Mouse (Mus musculus) kidney, embryonic 16.5 days (tissue): ENCODE measurements around the gene Myo10. TPM values are rescaled to one million over a fixed set of nuclear protein-coding genes. Genes with fewer than 3 reads are reported as not detected.

Experiments used
- ATAC-seq: fragments of 200-750 bp; cut with Nextera tagmentation; 2 replicates; pipeline ENCODE4 v1.8.0; 2017; ENCODE audit warnings: moderate TSS enrichment; ENCODE audit not compliant: low FRiP score, low TSS enrichment
- H3K27ac ChIP-seq: fragments of 300-500 bp; sonication (generic); 2 replicates; pipeline ENCODE4 v1.5.1; 2014; ENCODE audit warnings: low read length
- H3K27me3 ChIP-seq: fragments of 300-500 bp; sonication (generic); 2 replicates; pipeline ENCODE4 v1.6.1; 2014; ENCODE audit warnings: low read length, control low read depth, mixed read lengths; ENCODE audit not compliant: insufficient read depth
- H3K36me3 ChIP-seq: fragments of 300-500 bp; sonication (generic); 2 replicates; pipeline ENCODE4 v1.6.1; 2014; ENCODE audit warnings: low read length, control low read depth, mixed read lengths; ENCODE audit not compliant: insufficient read depth
- H3K4me1 ChIP-seq: fragments of 300-500 bp; sonication (generic); 2 replicates; pipeline ENCODE4 v1.6.1; 2014; ENCODE audit warnings: low read length, control low read depth, mixed read lengths; ENCODE audit not compliant: insufficient read depth
- H3K4me2 ChIP-seq: fragments of 300-500 bp; sonication (generic); replicated peaks from 2 replicates; pipeline ENCODE4 v1.6.1; 2014; ENCODE audit warnings: low read depth, low read length
- H3K4me3 ChIP-seq: fragments of 300-500 bp; sonication (generic); 2 replicates; pipeline ENCODE4 v1.5.1; 2014; ENCODE audit warnings: mild to moderate bottlenecking, low read length
- H3K9ac ChIP-seq: fragments of 300-500 bp; sonication (generic); replicated peaks from 2 replicates; pipeline ENCODE4 v1.6.1; 2014; ENCODE audit warnings: low read length
- H3K9me3 ChIP-seq: fragments of 300-500 bp; sonication (generic); 2 replicates; pipeline ENCODE4 v1.6.1; 2016; ENCODE audit warnings: low read length, control low read depth
- WGBS: fragments of 180-500 bp; shearing (Covaris S2); extraction: QIAGEN DNeasy Blood & Tissue Kit; methylation state at CpG from one replicate; pipeline ENCODE4 v1.1.7; 2014; 5-methylcytosine and 5-hydroxymethylcytosine counted together
- polyA plus RNA-seq: library from polyadenylated mRNA; unstranded; fragments of >200 nt; fragmentation: Nextera tagmentation; extraction: Ambion mirVana; gene quantifications from 2 replicates; pipeline ENCODE4 v1.2.1, GENCODE M21; 2015

The Myo10 gene
- polyA plus RNA-seq, 1 experiment from 2014 or later: 33.2 TPM

DNA sequence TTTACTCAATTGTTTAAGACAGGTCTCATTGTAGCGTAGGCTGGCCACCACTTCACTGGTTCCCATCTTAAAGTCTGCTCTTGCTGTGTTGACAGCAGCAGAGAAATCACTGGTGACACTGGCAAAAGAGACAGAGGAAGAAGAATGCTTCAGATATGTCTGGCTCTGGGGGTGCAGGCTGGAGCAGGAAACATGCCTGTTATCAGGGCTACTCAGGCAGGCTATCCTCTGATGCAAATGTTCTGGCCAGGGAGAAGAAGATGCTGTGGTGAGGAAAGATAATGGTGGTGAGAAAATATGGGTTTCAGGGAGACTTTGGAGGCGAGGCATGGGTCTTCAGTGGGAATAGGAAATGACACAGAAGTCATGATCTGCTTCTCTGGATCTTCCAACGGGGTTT is 13.6 kb upstream of the Myo10 start:
- WGBS: 67% methylated on average over 3 of the region's 3 CpGs
- H3K4me2 ChIP-seq: no peak overlapping the region
- no peak for ATAC-seq

DNA sequence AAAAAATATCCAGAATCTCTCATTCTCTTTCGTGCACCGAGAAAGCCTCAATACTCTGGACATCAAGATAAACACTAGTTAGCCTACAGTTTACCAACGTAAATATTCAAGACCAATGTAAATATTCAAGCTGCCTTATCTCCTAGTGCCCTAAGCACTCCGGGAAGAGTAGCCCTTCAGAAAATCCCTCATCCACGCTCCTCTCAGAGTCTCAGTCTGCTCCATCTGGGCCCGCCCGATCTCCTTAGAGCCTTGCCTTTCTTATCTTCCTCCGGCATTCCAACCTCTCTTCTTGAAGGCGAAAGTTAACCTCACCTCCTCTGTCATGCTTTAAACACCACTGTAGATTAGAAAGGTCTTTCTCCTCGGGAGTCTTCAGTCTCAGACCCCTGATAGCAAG is 13.1 kb upstream of the Myo10 start:
- H3K27ac ChIP-seq: no peak overlapping the region
- no peak overlapping the region for H3K4me3 ChIP-seq
- no peak overlapping the region for H3K9ac ChIP-seq
- no peak overlapping the region for H3K4me2 ChIP-seq
- ATAC-seq: no peak
- WGBS: 76% methylated on average over 10 of the region's 10 CpGs
- H3K36me3 ChIP-seq: no peaks in the 10 kb centered on the region
- H3K9me3 ChIP-seq: no peaks in the 10 kb centered on the region
- peaks cover 4% of the 10 kb centered on the region; the same call in 1 of the 2 replicates for H3K4me1 ChIP-seq
- H3K27me3 ChIP-seq: no peaks in the 10 kb centered on the region

More for the DNA sequence above, 13.6 kb upstream of the Myo10 start:
- Histone ChIP-seq H3K36me3 (no peaks in the 10 kb centered on the region), H3K27me3 (no peaks in the 10 kb centered on the region), H3K9ac (no peak overlapping the region), H3K4me1 (peaks cover 4% of the 10 kb centered on the region; the same call in 1 of the 2 replicates), H3K4me3 (no peak overlapping the region), H3K27ac (no peak overlapping the region), H3K9me3 (peaks cover 3% of the 10 kb centered on the region; the same call in 1 of the 2 replicates)

DNA sequence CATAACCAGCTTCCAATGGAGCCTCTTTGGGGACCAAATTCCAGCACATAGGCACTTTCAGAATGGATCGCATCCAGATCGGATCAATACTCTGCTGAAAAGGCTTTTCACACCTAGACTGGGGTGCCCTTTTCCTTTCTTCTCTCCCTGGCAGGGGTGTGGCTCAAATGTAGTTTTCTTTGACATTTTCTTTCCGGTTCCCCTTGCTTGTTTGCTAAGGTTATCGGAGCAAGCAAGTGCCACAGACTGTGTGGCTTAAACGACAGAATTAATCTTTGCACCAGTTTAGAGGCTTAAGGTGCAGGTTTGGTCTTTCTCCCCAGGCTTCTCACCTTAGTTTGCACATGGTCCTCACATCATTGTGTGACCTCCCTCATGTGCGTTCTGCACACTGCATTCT is 11.1 kb upstream of the Myo10 start:
- H3K4me2 ChIP-seq: no peak overlapping the region
- no peaks in the 10 kb centered on the region for H3K27me3 ChIP-seq
- no peaks in the 10 kb centered on the region for H3K9me3 ChIP-seq
- H3K27ac ChIP-seq: no peak overlapping the region
- H3K9ac ChIP-seq: no peak overlapping the region
- H3K4me1 ChIP-seq: peaks cover 4% of the 10 kb centered on the region; the same call in 1 of the 2 replicates
- ATAC-seq: no peak
- no peak overlapping the region for H3K4me3 ChIP-seq
- WGBS: 75% methylated on average over 6 of the region's 6 CpGs
- H3K36me3 ChIP-seq: no peaks in the 10 kb centered on the region

DNA sequence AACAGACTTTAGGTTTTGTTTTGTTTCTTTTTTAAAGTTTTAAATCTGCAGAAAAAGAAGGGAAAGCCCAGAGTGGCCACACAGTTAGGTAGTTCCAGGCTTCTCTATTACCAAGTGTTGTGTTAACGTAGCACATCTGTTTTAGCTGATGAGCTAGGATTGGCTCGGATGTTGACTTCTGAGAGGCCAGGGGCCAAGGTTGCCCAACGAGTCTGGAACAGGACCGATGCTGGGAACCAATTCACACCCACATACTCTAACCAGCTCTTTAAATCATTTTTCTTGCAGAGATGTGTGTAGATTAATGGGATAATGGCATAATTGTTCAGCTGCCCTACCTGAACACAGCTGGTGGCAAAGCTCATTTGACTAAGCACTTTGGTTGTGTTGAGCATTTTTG is 1.8 kb upstream of the Myo10 start:
- Histone ChIP-seq H3K27me3 (no peaks in the 10 kb centered on the region), H3K4me1 (peaks cover 23% of the 10 kb centered on the region), H3K4me3 (no peak overlapping the region), H3K9me3 (no peaks in the 10 kb centered on the region), H3K36me3 (no peaks in the 10 kb centered on the region), H3K9ac (no peak overlapping the region), H3K4me2 (no peak overlapping the region), H3K27ac (no peak overlapping the region)
- 63% methylated on average over 4 of the region's 4 CpGs for WGBS
- ATAC-seq: no peak

DNA sequence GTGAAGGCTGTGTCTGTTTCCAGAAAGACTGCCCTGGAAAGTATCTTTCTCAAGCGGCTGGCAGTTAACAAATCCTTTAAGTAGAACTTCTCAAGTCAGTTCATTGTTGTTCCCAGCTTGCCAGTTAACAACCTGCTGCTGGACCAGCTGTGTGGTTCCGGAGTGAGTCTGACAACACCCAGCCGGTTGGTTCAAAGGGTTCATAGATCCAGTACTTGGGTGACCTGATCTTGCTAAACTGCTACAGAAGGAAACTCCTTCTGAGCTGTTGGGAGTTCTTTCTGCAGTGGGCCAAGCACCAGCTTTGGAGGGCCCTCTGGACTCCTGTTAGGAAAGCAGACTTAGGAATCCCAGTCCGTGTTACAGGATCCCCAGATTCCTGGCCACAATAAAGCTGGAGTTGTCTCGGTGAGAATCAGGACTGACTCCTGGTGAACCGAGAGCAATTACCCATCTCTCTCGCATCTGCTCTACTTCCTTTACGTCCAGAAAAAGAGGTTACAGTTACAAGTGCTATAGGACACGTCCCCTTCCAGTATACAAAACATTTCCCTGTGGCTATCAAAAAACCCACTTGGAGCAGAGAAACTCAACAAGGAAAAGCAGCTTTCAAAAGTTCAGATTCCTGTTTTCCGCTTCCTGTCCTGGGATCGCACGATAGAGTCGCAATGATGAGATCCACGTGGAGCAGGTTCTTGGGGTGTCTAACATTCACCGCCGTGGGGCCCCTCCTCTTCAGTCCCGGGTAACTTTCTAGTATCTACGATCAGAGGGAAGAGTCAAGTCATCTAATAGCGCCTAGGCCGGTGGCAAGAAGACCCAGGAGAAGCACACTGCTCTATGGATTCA is 750 bp upstream of the Myo10 start:
- peak overlapping the region; percentile 67 for H3K4me2 ChIP-seq
- no peaks in the 10 kb centered on the region for H3K36me3 ChIP-seq
- peak overlapping the region; percentile 55 for H3K9ac ChIP-seq
- ATAC-seq: no peak
- no peaks in the 10 kb centered on the region for H3K9me3 ChIP-seq
- no peaks in the 10 kb centered on the region for H3K27me3 ChIP-seq
- H3K4me3 ChIP-seq: peak overlapping the region; percentile 94
- WGBS: 6% methylated on average over 20 of the region's 20 CpGs
- H3K27ac ChIP-seq: peak overlapping the region; percentile 39
- peaks cover 33% of the 10 kb centered on the region for H3K4me1 ChIP-seq

DNA sequence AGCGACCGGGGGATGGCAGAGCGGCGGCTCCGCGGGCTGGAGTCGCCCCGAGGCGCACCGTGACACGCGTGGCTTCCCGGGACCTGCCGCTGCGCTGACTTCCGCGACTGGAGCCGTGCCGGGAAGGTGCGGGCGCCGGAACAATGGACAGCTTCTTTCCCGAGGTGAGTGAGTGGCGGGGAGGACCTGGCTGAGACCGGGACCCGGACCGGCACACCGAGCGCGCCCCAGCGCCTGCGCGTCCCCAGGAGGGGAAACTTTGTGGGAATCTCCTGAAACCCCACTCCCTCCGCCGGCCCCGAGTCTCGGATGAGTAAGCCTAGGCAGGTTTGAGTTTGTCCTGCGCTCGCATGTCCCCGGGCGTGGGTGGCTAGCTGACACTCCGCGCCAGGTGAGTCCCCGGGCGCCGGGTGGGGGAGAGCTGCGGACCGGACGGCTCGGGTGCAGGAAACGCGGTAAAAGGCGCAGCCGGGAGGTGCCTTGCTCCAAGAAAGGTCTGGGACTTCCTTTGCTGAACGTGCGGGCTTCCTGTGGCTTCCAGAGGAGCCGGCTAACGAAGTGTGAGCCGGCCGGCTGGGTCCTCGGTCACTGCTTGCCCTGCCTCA is 644 bp downstream of the Myo10 start:
- H3K36me3 ChIP-seq: peaks cover 1% of the 10 kb centered on the region
- no peaks in the 10 kb centered on the region for H3K27me3 ChIP-seq
- no peaks in the 10 kb centered on the region for H3K9me3 ChIP-seq
- H3K27ac ChIP-seq: peak overlapping the region; percentile 98
- ATAC-seq: peak; percentile 32
- H3K4me1 ChIP-seq: peaks cover 43% of the 10 kb centered on the region
- peak overlapping the region; percentile 61 for H3K4me2 ChIP-seq
- peak overlapping the region; percentile 94 for H3K4me3 ChIP-seq
- WGBS: under 1% methylated on average over 58 of the region's 61 CpGs
- H3K9ac ChIP-seq: peak overlapping the region; percentile 92

DNA sequence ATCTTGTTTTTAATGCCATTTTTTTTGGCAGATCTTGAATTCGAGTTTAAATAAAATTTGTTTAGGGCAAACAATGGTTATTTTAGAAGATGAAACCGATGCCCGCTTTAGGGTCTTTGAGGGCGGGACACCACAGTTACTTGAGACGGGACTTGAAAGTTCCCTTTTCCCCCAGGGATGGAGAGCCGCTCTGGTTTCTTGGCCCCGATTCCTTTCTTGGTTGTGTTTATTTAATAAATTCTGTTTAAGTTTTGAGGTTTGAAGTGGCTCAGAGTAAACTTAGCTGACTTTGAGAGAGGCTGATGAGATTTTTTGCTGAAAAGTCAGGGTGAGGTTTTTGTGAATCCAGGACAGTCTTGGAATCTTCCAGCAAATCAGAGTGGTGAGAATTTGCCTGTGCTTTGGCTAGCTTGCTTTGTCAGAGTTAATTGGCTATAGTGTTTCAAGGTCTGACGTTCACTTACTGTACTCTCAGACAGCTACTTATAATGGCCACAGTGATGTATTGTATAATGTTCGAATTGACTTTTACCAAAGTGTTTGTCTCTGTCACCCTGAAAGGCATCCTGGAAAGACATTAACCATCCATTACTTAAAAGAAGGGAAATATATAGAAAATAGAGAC is 1.3 kb downstream of the Myo10 start:
- Histone ChIP-seq H3K9me3 (no peaks in the 10 kb centered on the region), H3K9ac (peak overlapping the region; percentile 92), H3K27ac (peak overlapping the region; percentile 98), H3K4me1 (peaks cover 43% of the 10 kb centered on the region), H3K27me3 (no peaks in the 10 kb centered on the region), H3K4me3 (peak overlapping the region; percentile 94), H3K36me3 (peaks cover 5% of the 10 kb centered on the region), H3K4me2 (peak overlapping the region; percentile 61)
- WGBS: 3% methylated on average over 9 of the region's 9 CpGs
- ATAC-seq: no peak

DNA sequence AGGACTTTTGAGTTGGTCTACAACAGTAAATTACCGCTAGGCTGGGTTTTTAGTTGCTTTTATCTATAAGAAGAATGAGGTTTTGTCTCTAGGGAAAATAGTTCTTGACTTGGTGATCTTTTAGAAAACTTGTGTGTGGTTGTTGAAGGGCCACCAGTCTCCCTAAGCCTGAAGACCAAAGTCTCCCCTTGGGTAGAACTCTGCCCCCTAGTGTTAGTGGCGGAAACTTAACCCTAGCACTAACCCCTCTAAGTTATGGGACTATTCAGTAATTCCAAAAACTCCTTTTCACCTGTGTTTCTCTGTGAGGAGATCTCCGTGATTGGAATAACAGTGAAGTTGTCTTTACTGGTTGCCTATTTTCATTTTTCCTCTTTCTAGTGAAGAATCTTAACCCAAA is 1.9 kb downstream of the Myo10 start:
- peak overlapping the region; percentile 94 for H3K4me3 ChIP-seq
- peaks cover 5% of the 10 kb centered on the region for H3K36me3 ChIP-seq
- H3K27ac ChIP-seq: no peak overlapping the region
- no peaks in the 10 kb centered on the region for H3K9me3 ChIP-seq
- no peaks in the 10 kb centered on the region for H3K27me3 ChIP-seq
- WGBS: 38% methylated on average over 3 of the region's 3 CpGs
- no peak for ATAC-seq
- peaks cover 43% of the 10 kb centered on the region for H3K4me1 ChIP-seq
- H3K9ac ChIP-seq: no peak overlapping the region
- H3K4me2 ChIP-seq: peak overlapping the region; percentile 61

DNA sequence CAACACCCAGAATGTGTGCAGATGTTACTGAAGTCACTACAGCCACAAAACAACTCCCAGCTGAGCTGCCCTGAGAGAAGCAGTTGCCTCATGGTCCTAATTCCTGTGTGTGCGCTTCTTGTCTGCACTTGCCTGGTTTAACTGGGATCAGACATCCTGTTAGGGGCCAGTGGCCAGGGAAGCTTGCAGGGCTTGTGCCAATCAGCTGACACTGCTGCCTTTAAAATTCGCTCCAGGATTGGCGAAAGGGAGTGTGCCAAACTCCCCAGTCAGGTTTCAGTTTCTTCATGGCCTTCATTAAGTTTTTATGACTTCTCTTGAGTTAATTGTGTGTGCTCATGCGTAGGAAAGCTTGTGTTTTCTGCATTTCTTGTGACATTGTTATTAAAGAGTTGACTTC is 3.1 kb downstream of the Myo10 start:
- H3K27ac ChIP-seq: peak overlapping the region; percentile 82

More for the DNA sequence above, 3.1 kb downstream of the Myo10 start:
- ATAC-seq: peak; percentile 24; the same call in 1 of the 2 replicates
- Histone ChIP-seq H3K27me3 (no peaks in the 10 kb centered on the region), H3K9ac (peak overlapping the region; percentile 33), H3K9me3 (no peaks in the 10 kb centered on the region), H3K4me3 (peak overlapping the region; percentile 94), H3K36me3 (peaks cover 5% of the 10 kb centered on the region), H3K4me1 (peaks cover 53% of the 10 kb centered on the region), H3K4me2 (peak overlapping the region; percentile 61)
- 32% methylated on average over 4 of the region's 4 CpGs for WGBS
